Mouse (Mus musculus): Measurements from ENCODE around the gene Adgrl3. TPM values are rescaled to one million over a fixed set of nuclear protein-coding genes. Genes with fewer than 3 reads are reported as not detected.

Adgrl3 gene
- polyA plus RNA-seq, 1 experiment from 2014 or later = 20.4 TPM

GRCm38 (mm10) chr5:81077990-81078389, 58.1 kb downstream of the Adgrl3 start:
- Histone ChIP-seq H3K9ac (no peak overlapping the region), H3K36me3 (no peaks in the 10 kb centered on the region), H3K4me3 (replicated peaks) (no peak overlapping the region), H3K27me3 (no peaks in the 10 kb centered on the region), H3K27ac (no peak overlapping the region), H3K9me3 (replicated peaks) (no peaks in the 10 kb centered on the region), H3K4me2 (no peak overlapping the region), H3K4me1 (peaks cover 14% of the 10 kb centered on the region)
- no peak for ATAC-seq (replicated peaks; ENCODE audit: low FRiP score)
- 86% methylated on average over 1 of the region's 1 CpGs for WGBS

GRCm38 (mm10) chr5:81083698-81084360, 63.9 kb downstream of the Adgrl3 start:
- 82% methylated on average over 5 of the region's 5 CpGs for WGBS
- ATAC-seq (replicated peaks; ENCODE audit: low FRiP score) = no peak
- H3K27ac ChIP-seq = no peak overlapping the region
- H3K36me3 ChIP-seq = no peaks in the 10 kb centered on the region
- no peaks in the 10 kb centered on the region for H3K27me3 ChIP-seq
- H3K4me1 ChIP-seq = no peaks in the 10 kb centered on the region
- no peak overlapping the region for H3K9ac ChIP-seq
- H3K4me3 ChIP-seq (replicated peaks) = no peak overlapping the region
- no peak overlapping the region for H3K4me2 ChIP-seq
- no peaks in the 10 kb centered on the region for H3K9me3 ChIP-seq (replicated peaks)

- 63% methylated on average over 4 of the region's 4 CpGs for WGBS
Measured at GRCm38 (mm10) chr5:81085152-81085551, 65.2 kb downstream of the Adgrl3 start.

GRCm38 (mm10) chr5:81088667-81089066, 68.7 kb downstream of the Adgrl3 start:
- Histone ChIP-seq H3K4me3 (replicated peaks) (no peak overlapping the region), H3K27ac (no peak overlapping the region), H3K4me1 (no peaks in the 10 kb centered on the region), H3K36me3 (no peaks in the 10 kb centered on the region), H3K27me3 (no peaks in the 10 kb centered on the region), H3K9ac (no peak overlapping the region), H3K4me2 (no peak overlapping the region), H3K9me3 (replicated peaks) (no peaks in the 10 kb centered on the region)
- no peak for ATAC-seq (replicated peaks; ENCODE audit: low FRiP score)
- WGBS = 88% methylated on average over 2 of the region's 2 CpGs

More at GRCm38 (mm10) chr5:81085152-81085551, 65.2 kb downstream of the Adgrl3 start:
- Histone ChIP-seq H3K4me1 (no peaks in the 10 kb centered on the region), H3K36me3 (no peaks in the 10 kb centered on the region), H3K4me2 (no peak overlapping the region), H3K27me3 (no peaks in the 10 kb centered on the region), H3K9me3 (replicated peaks) (no peaks in the 10 kb centered on the region), H3K9ac (no peak overlapping the region), H3K4me3 (replicated peaks) (no peak overlapping the region), H3K27ac (no peak overlapping the region)
- no peak for ATAC-seq (replicated peaks; ENCODE audit: low FRiP score)

GRCm38 (mm10) chr5:81094618-81095017, 74.7 kb downstream of the Adgrl3 start:
- Histone ChIP-seq H3K4me3 (replicated peaks) (no peak overlapping the region), H3K27me3 (no peaks in the 10 kb centered on the region), H3K9ac (no peak overlapping the region), H3K9me3 (replicated peaks) (no peaks in the 10 kb centered on the region), H3K4me1 (no peaks in the 10 kb centered on the region), H3K27ac (no peak overlapping the region), H3K4me2 (no peak overlapping the region), H3K36me3 (no peaks in the 10 kb centered on the region)
- WGBS = 74% methylated on average over 3 of the region's 3 CpGs
- no peak for ATAC-seq (replicated peaks; ENCODE audit: low FRiP score)

- WGBS = 95% methylated on average over 4 of the region's 4 CpGs
- H3K4me2 ChIP-seq = no peak overlapping the region
- no peak for ATAC-seq (replicated peaks; ENCODE audit: low FRiP score)
Measured at GRCm38 (mm10) chr5:81097131-81097530, 77.2 kb downstream of the Adgrl3 start.

GRCm38 (mm10) chr5:81107431-81107830, 87.5 kb downstream of the Adgrl3 start:
- WGBS = 86% methylated on average over 1 of the region's 1 CpGs
- H3K4me1 ChIP-seq = no peaks in the 10 kb centered on the region
- no peak overlapping the region for H3K4me3 ChIP-seq (replicated peaks)
- no peak overlapping the region for H3K4me2 ChIP-seq
- no peaks in the 10 kb centered on the region for H3K36me3 ChIP-seq
- H3K27ac ChIP-seq = no peak overlapping the region
- H3K9me3 ChIP-seq (replicated peaks) = no peaks in the 10 kb centered on the region
- H3K27me3 ChIP-seq = no peaks in the 10 kb centered on the region
- no peak overlapping the region for H3K9ac ChIP-seq
- ATAC-seq (replicated peaks; ENCODE audit: low FRiP score) = no peak

More at GRCm38 (mm10) chr5:81097131-81097530, 77.2 kb downstream of the Adgrl3 start:
- Histone ChIP-seq H3K9me3 (replicated peaks) (no peaks in the 10 kb centered on the region), H3K27ac (no peak overlapping the region), H3K4me1 (no peaks in the 10 kb centered on the region), H3K4me3 (replicated peaks) (no peak overlapping the region), H3K9ac (no peak overlapping the region), H3K36me3 (no peaks in the 10 kb centered on the region), H3K27me3 (no peaks in the 10 kb centered on the region)

GRCm38 (mm10) chr5:81124483-81124882, 104.5 kb downstream of the Adgrl3 start:
- H3K27me3 ChIP-seq = no peaks in the 10 kb centered on the region
- H3K4me3 ChIP-seq (replicated peaks) = no peak overlapping the region
- WGBS = 76% methylated on average over 4 of the region's 4 CpGs
- H3K27ac ChIP-seq = no peak overlapping the region
- no peak overlapping the region for H3K4me2 ChIP-seq
- H3K9ac ChIP-seq = no peak overlapping the region
- ATAC-seq (replicated peaks; ENCODE audit: low FRiP score) = no peak
- H3K4me1 ChIP-seq = no peaks in the 10 kb centered on the region
- no peaks in the 10 kb centered on the region for H3K36me3 ChIP-seq
- H3K9me3 ChIP-seq (replicated peaks) = no peaks in the 10 kb centered on the region

- no peaks in the 10 kb centered on the region for H3K9me3 ChIP-seq (replicated peaks)
- no peaks in the 10 kb centered on the region for H3K4me1 ChIP-seq
- H3K4me3 ChIP-seq (replicated peaks) = no peak overlapping the region
- no peak overlapping the region for H3K27ac ChIP-seq
- H3K4me2 ChIP-seq = no peak overlapping the region
- H3K36me3 ChIP-seq = no peaks in the 10 kb centered on the region
- ATAC-seq (replicated peaks; ENCODE audit: low FRiP score) = no peak
- H3K9ac ChIP-seq = no peak overlapping the region
- WGBS = 63% methylated on average over 3 of the region's 3 CpGs
- H3K27me3 ChIP-seq = no peaks in the 10 kb centered on the region
Measured at GRCm38 (mm10) chr5:81127639-81128038, 107.7 kb downstream of the Adgrl3 start.

- no peaks in the 10 kb centered on the region for H3K27me3 ChIP-seq
- no peak overlapping the region for H3K4me3 ChIP-seq (replicated peaks)
- WGBS = 56% methylated on average over 1 of the region's 1 CpGs
- no peak overlapping the region for H3K9ac ChIP-seq
- H3K4me1 ChIP-seq = no peaks in the 10 kb centered on the region
- H3K27ac ChIP-seq = no peak overlapping the region
- no peaks in the 10 kb centered on the region for H3K36me3 ChIP-seq
- no peak overlapping the region for H3K4me2 ChIP-seq
- no peak for ATAC-seq (replicated peaks; ENCODE audit: low FRiP score)
- no peaks in the 10 kb centered on the region for H3K9me3 ChIP-seq (replicated peaks)
Measured at GRCm38 (mm10) chr5:81136394-81136793, 116.5 kb downstream of the Adgrl3 start.

- Histone ChIP-seq H3K4me2 (no peak overlapping the region), H3K27ac (no peak overlapping the region), H3K9ac (no peak overlapping the region), H3K36me3 (no peaks in the 10 kb centered on the region), H3K9me3 (replicated peaks) (no peaks in the 10 kb centered on the region), H3K4me3 (replicated peaks) (no peak overlapping the region), H3K4me1 (no peaks in the 10 kb centered on the region), H3K27me3 (no peaks in the 10 kb centered on the region)
- no peak for ATAC-seq (replicated peaks; ENCODE audit: low FRiP score)
- WGBS = 81% methylated on average over 12 of the region's 12 CpGs
Measured at GRCm38 (mm10) chr5:81155791-81156190, 135.9 kb downstream of the Adgrl3 start.

GRCm38 (mm10) chr5:81156281-81156680, 136.3 kb downstream of the Adgrl3 start:
- Histone ChIP-seq H3K4me1 (no peaks in the 10 kb centered on the region), H3K9me3 (replicated peaks) (no peaks in the 10 kb centered on the region), H3K9ac (no peak overlapping the region), H3K4me2 (no peak overlapping the region), H3K4me3 (replicated peaks) (no peak overlapping the region), H3K36me3 (no peaks in the 10 kb centered on the region), H3K27ac (no peak overlapping the region), H3K27me3 (no peaks in the 10 kb centered on the region)
- WGBS = 39% methylated on average over 2 of the region's 2 CpGs
- no peak for ATAC-seq (replicated peaks; ENCODE audit: low FRiP score)

- WGBS = 67% methylated on average over 5 of the region's 5 CpGs
- no peak for ATAC-seq (replicated peaks; ENCODE audit: low FRiP score)
- H3K4me2 ChIP-seq = no peak overlapping the region
- H3K27me3 ChIP-seq = no peaks in the 10 kb centered on the region
- H3K4me1 ChIP-seq = no peaks in the 10 kb centered on the region
- no peak overlapping the region for H3K4me3 ChIP-seq (replicated peaks)
- no peak overlapping the region for H3K9ac ChIP-seq
- no peak overlapping the region for H3K27ac ChIP-seq
- H3K36me3 ChIP-seq = no peaks in the 10 kb centered on the region
- no peaks in the 10 kb centered on the region for H3K9me3 ChIP-seq (replicated peaks)
Measured at GRCm38 (mm10) chr5:81156796-81157195, 136.9 kb downstream of the Adgrl3 start.

Data from kidney, embryonic 15.5 days (tissue).